Mouse (Mus musculus): Measurements from ENCODE around the gene Gm13030. TPM values are rescaled to one million over a fixed set of nuclear protein-coding genes. Genes with fewer than 3 reads are reported as not detected.

Gene Gm13030
- polyA plus RNA-seq, 1 experiment from 2014 or later, result not detected

Other genes with a start within 250 kb of the Gm13030 start
- gene Vwa5b1, start 238.1 kb downstream of the Gm13030 start, polyA plus RNA-seq (2016; fragmentation: Nextera tagmentation; extraction: Ambion mirVana), result not detected in 2 replicates
- gene Pla2g2c, start 149.2 kb downstream of the Gm13030 start, polyA plus RNA-seq (2016; fragmentation: Nextera tagmentation; extraction: Ambion mirVana), result 0.15 and 0.41 TPM in 2 replicates
- 0.95 and 1.3 TPM in 2 replicates for gene Ubxn10, start 136.8 kb downstream of the Gm13030 start, polyA plus RNA-seq (2016; fragmentation: Nextera tagmentation; extraction: Ambion mirVana)
- gene Pla2g2f, start 116.3 kb downstream of the Gm13030 start, polyA plus RNA-seq (2016; fragmentation: Nextera tagmentation; extraction: Ambion mirVana), result not detected in 2 replicates
- not detected in 2 replicates for gene Pla2g2d, start 98.2 kb downstream of the Gm13030 start, polyA plus RNA-seq (2016; fragmentation: Nextera tagmentation; extraction: Ambion mirVana)
- gene Pla2g5, start 10.5 kb downstream of the Gm13030 start, polyA plus RNA-seq (2016; fragmentation: Nextera tagmentation; extraction: Ambion mirVana), result 2.5 and 2.6 TPM in 2 replicates
- gene Pla2g2e, start 4.0 kb upstream of the Gm13030 start, polyA plus RNA-seq (2016; fragmentation: Nextera tagmentation; extraction: Ambion mirVana), result not detected in 2 replicates
- gene Otud3, start 40.0 kb upstream of the Gm13030 start, polyA plus RNA-seq (2016; fragmentation: Nextera tagmentation; extraction: Ambion mirVana), result 3.6 and 3.8 TPM in 2 replicates
- gene Rnf186, start 93.1 kb upstream of the Gm13030 start, polyA plus RNA-seq (2016; fragmentation: Nextera tagmentation; extraction: Ambion mirVana), result not detected in 2 replicates
- gene Tmco4, start 98.9 kb upstream of the Gm13030 start, polyA plus RNA-seq (2016; fragmentation: Nextera tagmentation; extraction: Ambion mirVana), result 5.4 and 5.5 TPM in 2 replicates
- gene Htr6, start 201.6 kb upstream of the Gm13030 start, polyA plus RNA-seq (2016; fragmentation: Nextera tagmentation; extraction: Ambion mirVana), result not detected in 2 replicates
- gene Nbl1, start 219.0 kb upstream of the Gm13030 start, polyA plus RNA-seq (2016; fragmentation: Nextera tagmentation; extraction: Ambion mirVana), result 10.1 and 10.6 TPM in 2 replicates

Measured in heart, embryonic 12.5 days (tissue).